Mouse (Mus musculus) neural tube, embryonic 12.5 days (tissue): ENCODE measurements around the gene Auh. TPM values are rescaled to one million over a fixed set of nuclear protein-coding genes. Genes with fewer than 3 reads are reported as not detected.
A peak's percentile ranks its signal among the peaks of the same experiment; 100 is the strongest.

Source experiments
- ATAC-seq: fragments of 200-750 bp; cut with Nextera tagmentation; 2 replicates; pipeline ENCODE4 v1.8.0; 2017; ENCODE audit warnings: low read depth, mild to moderate bottlenecking, moderate TSS enrichment, moderate library complexity; ENCODE audit not compliant: low FRiP score
- H3K27ac ChIP-seq: fragments of 300-500 bp; sonication (generic); 2 replicates; pipeline ENCODE4 v1.5.1; 2016
- H3K27me3 ChIP-seq: fragments of 300-500 bp; sonication (generic); replicated peaks from 2 replicates; pipeline ENCODE4 v1.6.1; 2016; ENCODE audit warnings: mild to moderate bottlenecking
- H3K36me3 ChIP-seq: fragments of 300-500 bp; sonication (generic); 2 replicates; pipeline ENCODE4 v1.6.1; 2016; ENCODE audit warnings: mild to moderate bottlenecking
- H3K4me1 ChIP-seq: fragments of 300-500 bp; sonication (generic); 2 replicates; pipeline ENCODE4 v1.6.1; 2016
- H3K4me2 ChIP-seq: fragments of 300-500 bp; sonication (generic); replicated peaks from 2 replicates; pipeline ENCODE4 v1.6.1; 2016; ENCODE audit warnings: mild to moderate bottlenecking
- H3K4me3 ChIP-seq: fragments of 300-500 bp; sonication (generic); 2 replicates; pipeline ENCODE4 v1.5.1; 2016
- H3K9ac ChIP-seq: fragments of 300-500 bp; sonication (generic); 2 replicates; pipeline ENCODE4 v1.6.1; 2016; ENCODE audit warnings: mild to moderate bottlenecking
- H3K9me3 ChIP-seq: fragments of 300-500 bp; sonication (generic); 2 replicates; pipeline ENCODE4 v1.6.1; 2016; ENCODE audit warnings: mild to moderate bottlenecking
- WGBS: fragments of 180-500 bp; shearing (Covaris S2); methylation state at CpG from one replicate; pipeline ENCODE4 v1.1.7; 2016; 5-methylcytosine and 5-hydroxymethylcytosine counted together
- polyA plus RNA-seq: library from polyadenylated mRNA; unstranded; fragments of >200 nt; fragmentation: Nextera tagmentation; extraction: Ambion mirVana; gene quantifications from 2 replicates; pipeline ENCODE4 v1.2.1, GENCODE M21; 2016

Auh gene
- polyA plus RNA-seq, 1 experiment from 2014 or later = 52.7 TPM

GRCm38 (mm10) chr13:52953779-52954553 is 24.5 kb upstream of the Auh start:
- H3K4me3 ChIP-seq = no peak overlapping the region
- WGBS = 74% methylated on average over 6 of the region's 6 CpGs
- no peaks in the 10 kb centered on the region for H3K4me1 ChIP-seq
- H3K4me2 ChIP-seq = no peak overlapping the region
- ATAC-seq = no peak
- H3K27ac ChIP-seq = no peak overlapping the region
- no peak overlapping the region for H3K9ac ChIP-seq
- H3K9me3 ChIP-seq = no peaks in the 10 kb centered on the region
- H3K27me3 ChIP-seq = no peaks in the 10 kb centered on the region
- H3K36me3 ChIP-seq = no peaks in the 10 kb centered on the region

- WGBS = 80% methylated on average over 3 of the region's 3 CpGs
- no peak overlapping the region for H3K4me2 ChIP-seq
- no peak overlapping the region for H3K27ac ChIP-seq
- no peaks in the 10 kb centered on the region for H3K27me3 ChIP-seq
- no peak overlapping the region for H3K4me3 ChIP-seq
- H3K9me3 ChIP-seq = no peaks in the 10 kb centered on the region
- H3K9ac ChIP-seq = no peak overlapping the region
- no peaks in the 10 kb centered on the region for H3K4me1 ChIP-seq
- ATAC-seq = no peak
- no peaks in the 10 kb centered on the region for H3K36me3 ChIP-seq
Measured at GRCm38 (mm10) chr13:52949211-52949610, 19.7 kb upstream of the Auh start.

- no peaks in the 10 kb centered on the region for H3K27me3 ChIP-seq
- H3K4me3 ChIP-seq = no peak overlapping the region
- H3K4me2 ChIP-seq = no peak overlapping the region
- no peaks in the 10 kb centered on the region for H3K9me3 ChIP-seq
- no peak for ATAC-seq
- no peak overlapping the region for H3K27ac ChIP-seq
- no peak overlapping the region for H3K9ac ChIP-seq
- no peaks in the 10 kb centered on the region; the same call in 1 of the 2 replicates for H3K4me1 ChIP-seq
- no peaks in the 10 kb centered on the region for H3K36me3 ChIP-seq
- WGBS = 83% methylated on average over 4 of the region's 4 CpGs
Measured at GRCm38 (mm10) chr13:52947545-52947944, 18.1 kb upstream of the Auh start.

GRCm38 (mm10) chr13:52945769-52946168 is 16.3 kb upstream of the Auh start:
- Histone ChIP-seq H3K27me3 (no peaks in the 10 kb centered on the region), H3K9me3 (no peaks in the 10 kb centered on the region), H3K36me3 (no peaks in the 10 kb centered on the region), H3K27ac (no peak overlapping the region), H3K4me2 (no peak overlapping the region), H3K4me1 (no peaks in the 10 kb centered on the region; the same call in 1 of the 2 replicates), H3K9ac (no peak overlapping the region), H3K4me3 (no peak overlapping the region)
- ATAC-seq = no peak
- 78% methylated on average over 9 of the region's 9 CpGs for WGBS

- no peaks in the 10 kb centered on the region for H3K36me3 ChIP-seq
- H3K4me1 ChIP-seq = no peaks in the 10 kb centered on the region; the same call in 1 of the 2 replicates
- H3K4me2 ChIP-seq = no peak overlapping the region
- no peaks in the 10 kb centered on the region for H3K9me3 ChIP-seq
- no peak overlapping the region for H3K4me3 ChIP-seq
- no peak overlapping the region for H3K27ac ChIP-seq
- no peak overlapping the region for H3K9ac ChIP-seq
- WGBS = 86% methylated on average over 4 of the region's 4 CpGs
- ATAC-seq = no peak
- H3K27me3 ChIP-seq = no peaks in the 10 kb centered on the region
Measured at GRCm38 (mm10) chr13:52944116-52944515, 14.6 kb upstream of the Auh start.

GRCm38 (mm10) chr13:52942876-52943388 is 13.5 kb upstream of the Auh start:
- ATAC-seq = no peak
- 64% methylated on average over 1 of the region's 1 CpGs for WGBS

GRCm38 (mm10) chr13:52940956-52941355 is 11.5 kb upstream of the Auh start:
- ATAC-seq = no peak
- Histone ChIP-seq H3K36me3 (no peaks in the 10 kb centered on the region), H3K4me3 (no peak overlapping the region), H3K4me2 (no peak overlapping the region), H3K27ac (no peak overlapping the region), H3K9me3 (no peaks in the 10 kb centered on the region), H3K9ac (no peak overlapping the region), H3K4me1 (no peaks in the 10 kb centered on the region; the same call in 1 of the 2 replicates), H3K27me3 (no peaks in the 10 kb centered on the region)
- WGBS = 83% methylated on average over 7 of the region's 7 CpGs

More at GRCm38 (mm10) chr13:52942876-52943388, 13.5 kb upstream of the Auh start:
- H3K9ac ChIP-seq = no peak overlapping the region
- no peaks in the 10 kb centered on the region for H3K9me3 ChIP-seq
- no peaks in the 10 kb centered on the region for H3K36me3 ChIP-seq
- no peak overlapping the region for H3K27ac ChIP-seq
- no peak overlapping the region for H3K4me3 ChIP-seq
- no peaks in the 10 kb centered on the region; the same call in 1 of the 2 replicates for H3K4me1 ChIP-seq
- no peak overlapping the region for H3K4me2 ChIP-seq
- no peaks in the 10 kb centered on the region for H3K27me3 ChIP-seq

- Histone ChIP-seq H3K4me3 (no peak overlapping the region), H3K4me2 (no peak overlapping the region; the same call in 1 of the 2 replicates), H3K4me1 (peaks cover 15% of the 10 kb centered on the region), H3K27me3 (no peaks in the 10 kb centered on the region), H3K27ac (no peak overlapping the region), H3K36me3 (no peaks in the 10 kb centered on the region), H3K9ac (no peak overlapping the region), H3K9me3 (no peaks in the 10 kb centered on the region)
- WGBS = 57% methylated on average over 10 of the region's 10 CpGs
- ATAC-seq = no peak
Measured at GRCm38 (mm10) chr13:52930582-52930981, 1.1 kb upstream of the Auh start.

GRCm38 (mm10) chr13:52928392-52928791 is 1.1 kb downstream of the Auh start:
- Histone ChIP-seq H3K9me3 (no peaks in the 10 kb centered on the region), H3K27me3 (no peaks in the 10 kb centered on the region), H3K9ac (peak overlapping the region; percentile 75), H3K4me1 (peaks cover 15% of the 10 kb centered on the region), H3K4me3 (peak overlapping the region; percentile 81), H3K4me2 (peak overlapping the region; percentile 61), H3K27ac (no peak overlapping the region), H3K36me3 (no peaks in the 10 kb centered on the region)
- WGBS = 80% methylated on average over 9 of the region's 9 CpGs
- ATAC-seq = no peak

- 91% methylated on average over 5 of the region's 5 CpGs for WGBS
- ATAC-seq = no peak
- H3K27ac ChIP-seq = no peak overlapping the region
- no peaks in the 10 kb centered on the region for H3K36me3 ChIP-seq
- no peak overlapping the region for H3K9ac ChIP-seq
- no peak overlapping the region for H3K4me3 ChIP-seq
- H3K9me3 ChIP-seq = no peaks in the 10 kb centered on the region
- H3K27me3 ChIP-seq = no peaks in the 10 kb centered on the region
- H3K4me2 ChIP-seq = no peak overlapping the region
- H3K4me1 ChIP-seq = peaks cover 15% of the 10 kb centered on the region
Measured at GRCm38 (mm10) chr13:52924457-52924856, 5.0 kb downstream of the Auh start.

GRCm38 (mm10) chr13:52921966-52922365 is 7.5 kb downstream of the Auh start:
- H3K9me3 ChIP-seq = no peaks in the 10 kb centered on the region
- ATAC-seq = no peak
- whole genome bisulfite sequencing = 88% methylated on average over 8 of the region's 8 CpGs

GRCm38 (mm10) chr13:52921065-52921825 is 8.2 kb downstream of the Auh start:
- Histone ChIP-seq H3K27me3 (no peaks in the 10 kb centered on the region), H3K27ac (no peak overlapping the region), H3K36me3 (peaks cover 3% of the 10 kb centered on the region), H3K9me3 (no peaks in the 10 kb centered on the region), H3K9ac (no peak overlapping the region), H3K4me1 (no peaks in the 10 kb centered on the region), H3K4me2 (no peak overlapping the region), H3K4me3 (no peak overlapping the region)
- WGBS = 79% methylated on average over 7 of the region's 7 CpGs
- no peak for ATAC-seq

More at GRCm38 (mm10) chr13:52921966-52922365, 7.5 kb downstream of the Auh start:
- H3K27me3 ChIP-seq = no peaks in the 10 kb centered on the region
- H3K4me2 ChIP-seq = no peak overlapping the region
- H3K27ac ChIP-seq = no peak overlapping the region
- H3K4me3 ChIP-seq = no peak overlapping the region
- H3K36me3 ChIP-seq = peaks cover 3% of the 10 kb centered on the region
- no peaks in the 10 kb centered on the region for H3K4me1 ChIP-seq
- H3K9ac ChIP-seq = no peak overlapping the region
